Mouse (Mus musculus) adrenal gland, postnatal 0 days (tissue): ENCODE data around the gene Ganc. TPM values are rescaled to one million over a fixed set of nuclear protein-coding genes. Genes with fewer than 3 reads are reported as not detected.

ENCODE experiments used
- polyA plus RNA-seq: library from polyadenylated mRNA; unstranded; fragments of >200 nt; fragmentation: Nextera tagmentation; extraction: Ambion mirVana; gene quantifications from 2 replicates; pipeline ENCODE4 v1.2.1, GENCODE M21; 2015

Gene Ganc
- polyA plus RNA-seq, result 6.2 and 14.0 TPM in 2 replicates

DNA sequence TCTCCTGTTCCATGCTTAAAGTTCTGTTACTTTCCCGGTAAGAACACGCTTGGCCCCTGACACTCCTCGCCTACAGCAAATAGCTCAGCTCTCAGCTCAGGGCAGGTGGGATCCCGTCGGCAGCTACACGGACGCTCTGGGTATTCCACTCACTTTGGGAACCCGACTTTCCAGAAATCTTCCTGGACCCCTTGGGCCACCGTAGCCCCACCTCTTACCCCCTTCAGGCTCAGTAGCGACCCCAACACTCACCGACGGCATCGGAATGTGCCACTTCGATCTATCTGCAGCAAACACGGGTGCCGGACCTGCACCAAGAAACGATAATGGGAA is at the start of gene Ganc:
TSS of gene Ganc (plus strand) at position 244 of the 333 bp plus-strand sequence.

DNA sequence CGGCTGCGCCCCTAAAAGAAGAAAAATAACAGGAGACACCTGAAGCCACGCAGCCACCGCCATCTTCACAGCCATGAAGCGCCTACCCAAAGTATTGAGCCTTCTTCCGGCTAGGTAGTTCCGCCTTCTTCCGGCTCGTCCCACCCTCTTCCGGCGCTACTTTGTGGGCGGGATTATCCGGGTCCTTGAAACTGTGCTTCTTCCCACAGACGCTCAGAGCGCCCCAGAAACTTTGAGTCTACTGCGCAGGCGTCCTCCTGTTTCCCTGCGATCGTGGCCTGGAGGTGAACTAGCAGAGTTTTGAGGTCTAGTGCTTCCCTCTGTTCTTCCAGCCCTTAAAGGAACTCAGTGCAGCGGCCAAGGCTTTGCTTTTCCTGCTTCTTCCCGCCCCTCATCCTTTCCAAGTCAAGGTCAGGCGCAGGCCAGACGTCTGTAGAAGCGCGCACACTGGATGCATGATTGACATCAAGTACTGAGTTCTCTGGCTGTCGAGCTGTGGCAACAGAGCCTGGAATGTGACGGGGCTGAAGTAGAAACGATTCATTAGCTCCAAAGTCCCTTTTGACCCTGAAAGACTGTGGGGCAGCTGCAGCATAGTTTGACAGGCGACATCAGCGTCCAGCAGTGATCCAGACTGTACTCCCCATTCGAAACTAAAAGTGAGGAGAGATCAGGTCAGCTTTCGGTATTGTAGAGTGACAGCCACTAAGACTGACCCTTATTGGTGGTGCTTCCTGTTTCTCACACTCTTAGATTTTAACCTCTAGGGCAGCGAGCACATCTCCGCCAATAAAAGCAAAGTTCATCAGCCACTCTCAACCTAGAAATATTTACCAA is 508 bp downstream of the Ganc start, which contains the start of gene Tmem87a:
TSS of gene Tmem87a (minus strand) at position 128 of the 837 bp plus-strand sequence.

GRCm38 (mm10) chr2:120455719-120456118 is 52.0 kb downstream of the Ganc start, which contains the start of gene Capn3:
Capn3 (plus strand) TSS chr2:120456019.

Other genes with a start within 250 kb of the Ganc start
- gene Ehd4, start 249.3 kb upstream of the Ganc start, polyA plus RNA-seq, result 30.5 and 43.9 TPM in 2 replicates
- 0.68 and 0.95 TPM in 2 replicates for gene Pla2g4e, start 158.6 kb upstream of the Ganc start, polyA plus RNA-seq
- gene Pla2g4d, start 114.7 kb upstream of the Ganc start, polyA plus RNA-seq, result 0.11 and 0.22 TPM in 2 replicates
- not detected in 2 replicates for gene Pla2g4f, start 89.7 kb upstream of the Ganc start, polyA plus RNA-seq
- 18.6 and 25.0 TPM in 2 replicates for gene Vps39, start 50.8 kb upstream of the Ganc start, polyA plus RNA-seq
- gene Tmem87a, start 217 bp downstream of the Ganc start, polyA plus RNA-seq, result 9.5 and 17.0 TPM in 2 replicates
- gene Capn3, start 52.1 kb downstream of the Ganc start, polyA plus RNA-seq, result 0.95 and 1.8 TPM in 2 replicates
- 19.5 and 26.1 TPM in 2 replicates for gene Zfp106, start 159.9 kb downstream of the Ganc start, polyA plus RNA-seq
- 21.3 and 28.5 TPM in 2 replicates for gene Snap23, start 163.8 kb downstream of the Ganc start, polyA plus RNA-seq
- 23.6 and 24.8 TPM in 2 replicates for gene Haus2, start 205.5 kb downstream of the Ganc start, polyA plus RNA-seq
- 23.2 and 33.0 TPM in 2 replicates for gene Lrrc57, start 205.6 kb downstream of the Ganc start, polyA plus RNA-seq
- gene Stard9, start 225.2 kb downstream of the Ganc start, polyA plus RNA-seq, result 4.0 and 4.5 TPM in 2 replicates